Mouse (Mus musculus): Measurements from ENCODE around the gene Arhgef2. TPM values are rescaled to one million over a fixed set of nuclear protein-coding genes. Genes with fewer than 3 reads are reported as not detected.

The Arhgef2 gene
- polyA plus RNA-seq, 1 experiment = 154 TPM

DNA sequence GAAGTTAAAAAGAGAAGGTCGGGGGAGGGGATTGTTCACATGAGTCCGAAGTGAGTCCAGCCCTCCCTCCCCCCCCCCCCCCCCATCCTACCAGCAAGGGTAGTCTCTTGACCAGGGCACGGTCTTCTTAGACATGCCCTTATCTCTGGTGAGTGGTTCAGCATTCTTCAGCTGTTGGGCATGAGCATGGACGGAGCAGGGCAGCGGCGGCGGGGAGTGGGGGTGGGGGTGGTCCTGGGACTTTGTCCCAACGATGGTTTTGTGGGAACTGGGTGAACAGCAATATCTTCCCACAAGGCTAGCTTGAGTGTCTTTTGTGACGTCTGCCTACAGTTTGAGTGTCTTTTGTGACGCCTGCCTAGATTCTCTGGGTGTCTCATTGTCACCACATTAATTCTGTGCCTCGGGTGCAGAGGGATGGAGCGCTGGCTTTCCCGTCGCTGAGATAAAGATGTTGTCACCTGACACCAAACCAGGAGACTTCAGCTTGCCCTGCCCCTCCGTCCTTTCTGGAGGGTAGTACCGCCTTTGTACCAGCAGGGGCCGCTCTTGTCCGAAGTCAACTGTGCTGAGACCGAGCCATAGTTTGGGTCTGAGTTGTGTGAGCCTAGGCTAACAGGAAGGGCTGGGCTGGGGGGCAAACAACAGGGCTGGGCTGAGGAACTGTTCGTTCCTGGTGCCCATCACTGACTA lies 1.4 kb downstream of the Arhgef2 start:
- peaks cover 52% of the 10 kb centered on the region for H3K4me1 ChIP-seq (ENCODE audit: control insufficient read depth, insufficient read depth, low read length)
- peak overlapping the region; percentile 90 for H3K27ac ChIP-seq (ENCODE audit: insufficient read depth, low read depth, low read length)

DNA sequence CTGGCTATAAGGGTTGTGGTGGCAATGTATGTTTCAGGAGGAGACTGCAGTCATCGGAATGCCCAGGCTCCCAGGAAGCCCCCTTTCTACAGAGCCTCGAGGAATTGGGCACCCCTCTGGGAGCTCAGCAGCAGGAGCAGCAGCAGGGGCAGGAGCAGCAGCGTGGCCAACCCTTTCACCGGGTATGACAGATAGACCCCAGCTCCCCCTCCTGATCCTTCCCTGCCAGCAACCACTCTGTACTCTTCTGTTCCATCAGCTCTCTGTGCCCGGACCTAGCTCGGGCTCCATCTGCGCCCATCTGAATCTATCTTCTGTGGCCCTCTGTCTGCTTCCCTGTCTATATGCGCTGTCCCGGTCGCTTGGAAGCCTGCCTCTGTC lies 2.0 kb downstream of the Arhgef2 start:
- Histone ChIP-seq H3K4me3 (ENCODE audit: insufficient read depth, low read length) (peak overlapping the region; percentile 63), H3K4me1 (ENCODE audit: control insufficient read depth, insufficient read depth, low read length) (peaks cover 49% of the 10 kb centered on the region)

More for the DNA sequence above, 1.4 kb downstream of the Arhgef2 start:
- peak; percentile 52; the same call in 1 of the 2 replicates for TF ChIP-seq CTCF (IDR thresholded peaks at IDR 0.05; ENCODE audit: low read depth, low read length)
- TF ChIP-seq POLR2A (IDR thresholded peaks at IDR 0.05; ENCODE audit: borderline replicate concordance, low read depth, low read length) = no peak
- peak overlapping the region; percentile 63 for H3K4me3 ChIP-seq (ENCODE audit: insufficient read depth, low read length)

DNA sequence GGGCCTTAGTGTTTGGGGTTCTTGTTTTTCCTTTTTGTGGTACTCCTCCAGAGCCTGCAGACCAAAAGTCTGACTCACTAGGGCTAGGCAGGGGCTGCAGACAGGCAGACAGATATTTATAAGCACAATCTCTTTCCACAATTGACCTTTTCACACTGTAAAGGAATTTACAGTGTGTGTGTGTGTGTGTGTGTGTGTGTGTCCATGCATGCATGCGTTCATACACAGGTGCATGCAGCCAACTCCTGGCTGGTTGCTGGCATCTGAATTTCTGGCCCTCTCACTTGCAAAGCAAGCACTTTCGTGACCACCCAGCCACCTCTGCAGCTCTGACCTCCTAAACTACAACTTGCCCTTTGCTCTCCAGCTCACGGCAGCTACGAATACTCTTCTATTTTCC lies 3.3 kb downstream of the Arhgef2 start:
- Histone ChIP-seq H3K27ac (ENCODE audit: insufficient read depth, low read depth, low read length) (peak overlapping the region; percentile 20; the same call in 1 of the 2 replicates), H3K4me1 (ENCODE audit: control insufficient read depth, insufficient read depth, low read length) (peaks cover 39% of the 10 kb centered on the region), H3K4me3 (ENCODE audit: insufficient read depth, low read length) (no peak overlapping the region; the same call in 1 of the 2 replicates)
- TF ChIP-seq POLR2A (IDR thresholded peaks at IDR 0.05; ENCODE audit: borderline replicate concordance, low read depth, low read length) = no peak
- no peak for TF ChIP-seq CTCF (IDR thresholded peaks at IDR 0.05; ENCODE audit: low read depth, low read length)

More for the DNA sequence above, 2.0 kb downstream of the Arhgef2 start:
- TF ChIP-seq CTCF (IDR thresholded peaks at IDR 0.05; ENCODE audit: low read depth, low read length) (no peak), POLR2A (IDR thresholded peaks at IDR 0.05; ENCODE audit: borderline replicate concordance, low read depth, low read length) (no peak)
- H3K27ac ChIP-seq (ENCODE audit: insufficient read depth, low read depth, low read length) = no peak overlapping the region

- H3K4me3 ChIP-seq (ENCODE audit: insufficient read depth, low read length) = no peak overlapping the region
- H3K4me1 ChIP-seq (ENCODE audit: control insufficient read depth, insufficient read depth, low read length) = peaks cover 33% of the 10 kb centered on the region
- TF ChIP-seq CTCF (IDR thresholded peaks at IDR 0.05; ENCODE audit: low read depth, low read length) (no peak), POLR2A (IDR thresholded peaks at IDR 0.05; ENCODE audit: borderline replicate concordance, low read depth, low read length) (no peak)
- H3K27ac ChIP-seq (ENCODE audit: insufficient read depth, low read depth, low read length) = no peak overlapping the region
Observed at GRCm38 (mm10) chr3:88614418-88614817, 8.7 kb downstream of the Arhgef2 start.

- peaks cover 32% of the 10 kb centered on the region for H3K4me1 ChIP-seq (ENCODE audit: control insufficient read depth, insufficient read depth, low read length)
- no peak overlapping the region for H3K4me3 ChIP-seq (ENCODE audit: insufficient read depth, low read length)
- no peak for TF ChIP-seq CTCF (IDR thresholded peaks at IDR 0.05; ENCODE audit: low read depth, low read length)
- no peak for TF ChIP-seq POLR2A (IDR thresholded peaks at IDR 0.05; ENCODE audit: borderline replicate concordance, low read depth, low read length)
- no peak overlapping the region for H3K27ac ChIP-seq (ENCODE audit: insufficient read depth, low read depth, low read length)
Observed at GRCm38 (mm10) chr3:88615117-88615516, 9.4 kb downstream of the Arhgef2 start.

DNA sequence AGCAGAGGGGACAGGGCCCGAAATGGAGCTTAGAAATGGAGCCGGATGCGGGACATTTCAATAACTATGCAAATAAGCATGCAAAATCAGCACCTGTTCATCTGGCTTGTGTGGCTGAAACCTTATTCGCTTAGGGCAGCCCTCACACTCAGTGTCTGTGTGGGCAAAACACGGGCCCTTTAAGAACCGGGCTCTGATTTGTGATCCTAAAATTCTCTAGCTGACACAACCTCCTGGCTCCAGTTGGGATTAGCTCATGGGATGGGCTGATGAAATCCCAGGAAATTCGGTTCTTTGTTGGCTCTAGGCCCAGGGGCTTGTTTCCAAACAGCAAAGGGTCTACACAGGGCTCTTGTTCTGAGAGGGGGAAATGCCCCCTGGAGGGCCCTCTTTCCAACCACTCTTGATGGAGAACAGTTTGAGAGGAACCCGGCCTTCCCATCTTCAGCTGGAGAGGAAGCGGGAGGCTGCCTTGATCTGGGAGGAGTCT lies 10.2 kb downstream of the Arhgef2 start:
- H3K4me3 ChIP-seq (ENCODE audit: insufficient read depth, low read length) = no peak overlapping the region
- peaks cover 36% of the 10 kb centered on the region for H3K4me1 ChIP-seq (ENCODE audit: control insufficient read depth, insufficient read depth, low read length)
- no peak for TF ChIP-seq CTCF (IDR thresholded peaks at IDR 0.05; ENCODE audit: low read depth, low read length)
- TF ChIP-seq POLR2A (IDR thresholded peaks at IDR 0.05; ENCODE audit: borderline replicate concordance, low read depth, low read length) = no peak
- H3K27ac ChIP-seq (ENCODE audit: insufficient read depth, low read depth, low read length) = no peak overlapping the region

GRCm38 (mm10) chr3:88616951-88617500 lies 11.3 kb downstream of the Arhgef2 start:
- Histone ChIP-seq H3K4me3 (ENCODE audit: insufficient read depth, low read length) (no peak overlapping the region), H3K4me1 (ENCODE audit: control insufficient read depth, insufficient read depth, low read length) (peaks cover 36% of the 10 kb centered on the region), H3K27ac (ENCODE audit: insufficient read depth, low read depth, low read length) (no peak overlapping the region)
- TF ChIP-seq CTCF (IDR thresholded peaks at IDR 0.05; ENCODE audit: low read depth, low read length) = no peak
- no peak for TF ChIP-seq POLR2A (IDR thresholded peaks at IDR 0.05; ENCODE audit: borderline replicate concordance, low read depth, low read length)

DNA sequence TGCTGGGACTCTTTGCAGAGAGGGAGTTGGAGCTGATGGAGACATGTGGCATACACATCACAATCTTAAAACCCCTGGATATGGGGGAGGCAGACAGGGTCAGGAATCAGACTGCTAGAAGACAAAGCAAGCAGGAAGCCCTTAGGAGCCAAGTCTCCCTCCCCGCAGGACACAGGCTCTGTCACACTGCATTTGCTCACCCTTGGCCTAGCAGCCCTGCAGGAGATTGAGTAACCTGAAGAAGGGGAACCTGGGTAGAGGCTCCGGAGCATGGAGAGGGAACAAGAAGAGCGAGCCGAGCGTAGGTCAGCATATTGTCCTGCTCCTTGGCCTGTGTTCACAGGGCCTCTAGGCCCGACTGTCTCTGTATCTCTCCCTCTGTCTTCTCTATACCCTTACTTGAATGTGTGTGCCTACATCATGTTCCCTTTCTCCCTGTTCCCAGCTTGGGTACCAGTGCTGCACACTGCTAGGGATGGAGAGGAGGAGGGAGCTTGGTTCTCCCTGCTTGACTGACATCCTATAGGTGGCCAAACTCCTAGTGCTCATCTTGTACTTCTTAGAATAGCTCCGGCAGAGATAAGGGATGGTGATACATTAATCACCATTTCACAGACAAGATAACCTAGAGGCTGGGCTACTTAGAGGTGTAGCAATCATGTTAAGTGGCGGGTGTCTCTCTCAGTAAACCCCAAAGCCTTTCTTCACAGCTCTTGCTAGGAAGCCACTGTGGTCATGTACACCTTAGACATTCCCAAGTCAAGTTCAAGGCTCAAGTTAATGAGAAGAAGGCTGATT lies 12.5 kb downstream of the Arhgef2 start:
- Histone ChIP-seq H3K27ac (ENCODE audit: insufficient read depth, low read depth, low read length) (peak overlapping the region; percentile 52), H3K4me1 (ENCODE audit: control insufficient read depth, insufficient read depth, low read length) (peaks cover 36% of the 10 kb centered on the region), H3K4me3 (ENCODE audit: insufficient read depth, low read length) (no peak overlapping the region)
- no peak for TF ChIP-seq POLR2A (IDR thresholded peaks at IDR 0.05; ENCODE audit: borderline replicate concordance, low read depth, low read length)
- no peak for TF ChIP-seq CTCF (IDR thresholded peaks at IDR 0.05; ENCODE audit: low read depth, low read length)

GRCm38 (mm10) chr3:88619113-88620097 lies 13.6 kb downstream of the Arhgef2 start:
- Histone ChIP-seq H3K27ac (ENCODE audit: insufficient read depth, low read depth, low read length) (no peak overlapping the region), H3K4me1 (ENCODE audit: control insufficient read depth, insufficient read depth, low read length) (peaks cover 43% of the 10 kb centered on the region), H3K4me3 (ENCODE audit: insufficient read depth, low read length) (no peak overlapping the region)
- TF ChIP-seq CTCF (IDR thresholded peaks at IDR 0.05; ENCODE audit: low read depth, low read length) (no peak), POLR2A (IDR thresholded peaks at IDR 0.05; ENCODE audit: borderline replicate concordance, low read depth, low read length) (no peak)
